Mouse (Mus musculus) heart, adult 8-10 months (tissue): ENCODE measurements at regions not wholly inside any gene's neighbourhood (a gene's known extent, or its start where the extent isn't known, plus 50 kb on each side); places are given as distances from the start of the nearest gene placed in this dataset.
A peak's percentile ranks its signal among the peaks of the same experiment; 100 is the strongest.

Experiments used
- DNase-seq: peaks from one replicate; pipeline ENCODE4 v3.0.0; 2022; ENCODE audit warnings: low spot score

GRCm38 (mm10) chr12:106871481-106871880 lies 617.0 kb upstream of the 3110018I06Rik start:
- DNase-seq: no peak

GRCm38 (mm10) chr12:106872966-106873730 lies 615.3 kb upstream of the 3110018I06Rik start:
- DNase-seq: no peak

- DNase-seq: no peak
These were observed 598.1 kb upstream of the 3110018I06Rik start for GRCm38 (mm10) chr12:106890319-106890718.

- DNase-seq: no peak
These were observed 594.4 kb upstream of the 3110018I06Rik start for GRCm38 (mm10) chr12:106894061-106894460.

- peak; percentile 3 for DNase-seq
These were observed 584.2 kb upstream of the 3110018I06Rik start for GRCm38 (mm10) chr12:106904202-106904601.

GRCm38 (mm10) chr12:106912782-106913181 lies 575.6 kb upstream of the 3110018I06Rik start:
- no peak for DNase-seq

- DNase-seq: no peak
These were observed 565.9 kb upstream of the 3110018I06Rik start for GRCm38 (mm10) chr12:106922571-106922991.

GRCm38 (mm10) chr12:106928389-106928788 lies 560.0 kb upstream of the 3110018I06Rik start:
- no peak for DNase-seq

- DNase-seq: no peak
These were observed 559.3 kb upstream of the 3110018I06Rik start for GRCm38 (mm10) chr12:106929161-106929560.

GRCm38 (mm10) chr12:106931591-106931990 lies 556.8 kb upstream of the 3110018I06Rik start:
- no peak for DNase-seq

GRCm38 (mm10) chr12:106939381-106939780 lies 549.1 kb upstream of the 3110018I06Rik start:
- peak; percentile 14 for DNase-seq

GRCm38 (mm10) chr12:106943874-106944273 lies 544.6 kb upstream of the 3110018I06Rik start:
- no peak for DNase-seq

- no peak for DNase-seq
These were observed 535.8 kb upstream of the 3110018I06Rik start for GRCm38 (mm10) chr12:106952621-106953020.

- DNase-seq: peak; percentile 11
These were observed 532.7 kb upstream of the 3110018I06Rik start for GRCm38 (mm10) chr12:106955778-106956177.

- no peak for DNase-seq
These were observed 532.2 kb upstream of the 3110018I06Rik start for GRCm38 (mm10) chr12:106956266-106956665.

GRCm38 (mm10) chr12:106961991-106962390 lies 526.4 kb upstream of the 3110018I06Rik start:
- no peak for DNase-seq

GRCm38 (mm10) chr12:106963762-106964161 lies 524.7 kb upstream of the 3110018I06Rik start:
- DNase-seq: no peak

GRCm38 (mm10) chr12:106969873-106970272 lies 518.6 kb upstream of the 3110018I06Rik start:
- no peak for DNase-seq

GRCm38 (mm10) chr12:106992421-106992820 lies 496.0 kb upstream of the 3110018I06Rik start:
- no peak for DNase-seq

GRCm38 (mm10) chr12:106993011-106993410 lies 495.4 kb upstream of the 3110018I06Rik start:
- no peak for DNase-seq

- no peak for DNase-seq
These were observed 477.2 kb upstream of the 3110018I06Rik start for GRCm38 (mm10) chr12:107010995-107011786.

GRCm38 (mm10) chr12:107016801-107017200 lies 471.6 kb upstream of the 3110018I06Rik start:
- DNase-seq: no peak

- DNase-seq: no peak
These were observed 466.6 kb upstream of the 3110018I06Rik start for GRCm38 (mm10) chr12:107021806-107022205.
